Mouse (Mus musculus) brain, embryonic 14.5 days (tissue): Measurements from ENCODE around the gene Gm45753.

ENCODE experiments used
- CTCF ChIP-seq: fragments of 200-500 bp; IDR thresholded peaks from 2 replicates; pipeline ENCODE4 v1.5.1; 2012; ENCODE audit warnings: inconsistent platforms, mild to moderate bottlenecking, moderate library complexity, borderline replicate concordance; ENCODE audit not compliant: insufficient read depth, insufficient read length; ENCODE audit errors: extremely low read depth
- POLR2A ChIP-seq: fragments of 200-500 bp; IDR thresholded peaks from 2 replicates; pipeline ENCODE4 v1.6.1; 2012; ENCODE audit warnings: mild to moderate bottlenecking, inconsistent platforms, borderline replicate concordance; ENCODE audit not compliant: poor library complexity, insufficient read depth, insufficient read length, severe bottlenecking; ENCODE audit errors: extremely low read depth

- TF ChIP-seq CTCF = no peak
- no peak for TF ChIP-seq POLR2A
Observed at GRCm38 (mm10) chr8:45344298-45344697, 36.0 kb upstream of the Gm45753 start.
